Mouse (Mus musculus) embryonic fibroblast, embryonic 13.5 days (primary cell): ENCODE results near the gene Dtd1. TPM values are rescaled to one million over a fixed set of nuclear protein-coding genes. Genes with fewer than 3 reads are reported as not detected.

Experiments used
- H3K27ac ChIP-seq: 2 replicates; pipeline ENCODE4 v1.5.1; 2012; ENCODE audit warnings: low read length, control low read depth, inconsistent platforms; ENCODE audit not compliant: insufficient read depth
- H3K4me1 ChIP-seq: 2 replicates; pipeline ENCODE4 v1.6.1; 2011; ENCODE audit warnings: low read length; ENCODE audit not compliant: control insufficient read depth, insufficient read depth
- H3K4me3 ChIP-seq: 2 replicates; pipeline ENCODE4 v1.5.1; 2011; ENCODE audit warnings: mild to moderate bottlenecking, control low read depth, low read length; ENCODE audit not compliant: insufficient read depth
- CTCF ChIP-seq: IDR thresholded peaks from 2 replicates; pipeline ENCODE4 v1.5.1; 2011; ENCODE audit warnings: mild to moderate bottlenecking, control low read depth, low read length, moderate library complexity, borderline replicate concordance; ENCODE audit not compliant: insufficient read depth
- POLR2A ChIP-seq: IDR thresholded peaks from 2 replicates; pipeline ENCODE4 v1.6.1; 2011; ENCODE audit warnings: low read depth, mild to moderate bottlenecking, control low read depth, low read length, moderate library complexity
- polyA plus RNA-seq: library from polyadenylated mRNA; stranded (reverse); fragments of >200 nt; gene quantifications from 2 replicates; pipeline ENCODE4 v1.2.4, GENCODE M21; 2011; ENCODE audit warnings: low read depth; ENCODE audit not compliant: missing spikeins, insufficient read length

The Dtd1 gene
- polyA plus RNA-seq, 1 experiment: 14.9 TPM

DNA sequence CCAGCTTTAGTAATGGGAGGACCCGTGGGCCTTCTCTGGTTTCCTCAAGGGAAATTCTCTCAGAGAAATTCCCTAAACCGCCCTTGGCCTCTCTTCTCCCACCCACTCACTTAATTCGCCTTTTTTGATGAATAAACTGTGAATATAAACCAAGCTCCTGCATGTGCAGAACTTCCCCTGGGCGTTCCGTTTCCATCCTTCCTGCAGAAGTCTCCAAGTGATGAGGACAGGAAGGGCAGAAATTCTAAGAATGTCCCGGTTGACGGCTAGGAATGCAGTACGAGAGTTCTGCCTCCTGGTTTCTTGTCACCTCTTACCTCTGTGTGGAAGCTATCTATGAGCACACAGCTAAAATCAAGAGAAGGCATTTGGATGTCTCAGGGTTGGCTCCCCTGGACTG is 197.8 kb downstream of the Dtd1 start:
- TF ChIP-seq CTCF: no peak
- TF ChIP-seq POLR2A: no peak
- H3K4me1 ChIP-seq: no peaks in the 10 kb centered on the region
- H3K27ac ChIP-seq: no peak overlapping the region
- H3K4me3 ChIP-seq: no peak overlapping the region

DNA sequence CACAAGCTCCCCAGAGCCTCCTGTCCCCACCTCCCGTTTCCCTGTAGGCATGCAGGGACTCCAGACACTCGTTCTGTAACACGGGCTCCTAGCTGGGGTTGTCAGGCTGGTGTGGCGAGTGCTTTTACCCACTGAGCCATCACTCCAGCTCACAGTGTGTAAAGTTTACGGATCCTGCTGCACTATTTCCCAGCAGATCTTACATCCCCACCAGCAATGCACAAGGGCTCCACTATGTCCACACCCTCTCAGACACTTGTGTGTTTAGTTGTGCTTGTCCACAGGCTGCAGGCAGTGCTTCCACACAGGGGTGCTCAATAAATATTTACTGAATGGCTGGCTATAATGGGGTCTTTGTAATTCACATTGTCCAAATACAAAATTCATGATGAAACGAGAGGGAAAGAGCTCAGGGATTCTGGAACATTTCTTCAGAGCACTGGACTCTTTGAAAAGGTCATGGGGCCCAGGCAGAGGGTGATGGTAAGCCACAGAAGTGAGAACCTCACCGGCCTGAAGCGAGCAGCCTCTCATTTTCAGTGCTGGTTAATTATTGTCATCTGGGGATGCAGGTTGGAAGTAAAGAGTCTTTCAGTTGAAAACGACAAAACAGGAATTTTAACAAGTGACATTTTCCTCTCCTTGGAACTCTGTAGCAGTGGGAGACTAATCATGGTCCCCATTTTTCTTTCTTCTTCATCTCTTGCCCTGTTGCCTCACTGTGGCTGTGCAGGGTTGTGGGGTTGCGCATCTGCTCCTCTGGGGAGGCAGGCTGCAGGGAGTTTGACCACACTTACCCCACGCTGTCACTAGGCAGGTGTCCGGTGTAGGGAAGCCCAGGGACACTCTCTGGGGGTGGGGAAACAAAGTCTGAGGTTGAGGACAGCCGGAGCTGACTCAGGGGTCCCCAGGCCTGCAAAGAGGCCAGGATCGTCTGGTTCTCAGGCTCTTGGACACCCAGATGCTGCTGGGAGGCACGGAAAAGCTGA is 208.4 kb downstream of the Dtd1 start:
- H3K27ac ChIP-seq: no peak overlapping the region
- no peak for TF ChIP-seq CTCF

More for the DNA sequence above, 208.4 kb downstream of the Dtd1 start:
- no peaks in the 10 kb centered on the region for H3K4me1 ChIP-seq
- H3K4me3 ChIP-seq: no peak overlapping the region

Other genes with a start within 250 kb of the Dtd1 start
- gene Kat14, start 230.9 kb upstream of the Dtd1 start, polyA plus RNA-seq: 23.6 and 28.5 TPM in 2 replicates
- 6.4 and 9.2 TPM in 2 replicates for gene Pet117, start 230.9 kb upstream of the Dtd1 start, polyA plus RNA-seq
- 0.23 and 0.77 TPM in 2 replicates for gene Dzank1, start 72.5 kb upstream of the Dtd1 start, polyA plus RNA-seq
- 20.0 and 27.8 TPM in 2 replicates for gene Polr3f, start 72.2 kb upstream of the Dtd1 start, polyA plus RNA-seq
- 25.4 and 33.6 TPM in 2 replicates for gene Rbbp9, start 49.0 kb upstream of the Dtd1 start, polyA plus RNA-seq
- gene Sec23b, start 43.7 kb upstream of the Dtd1 start, polyA plus RNA-seq: 65.8 and 70.0 TPM in 2 replicates
- 19.0 and 26.1 TPM in 2 replicates for gene Smim26, start 5.8 kb upstream of the Dtd1 start, polyA plus RNA-seq
- gene Scp2d1, start 223.8 kb downstream of the Dtd1 start, polyA plus RNA-seq: not detected in 2 replicates